Comparison of ENCODE assay signal across 11 mouse cellular contexts in genomic region chr3:138029351-138029750, GRCm38 (mm10). TPM values are rescaled to one million over a fixed set of nuclear protein-coding genes. Genes with fewer than 3 reads are reported as not detected.
DNase-seq lines count a peak whose midpoint lies in the region; ATAC-seq and TF ChIP-seq lines count a peak whose summit lies in the region.
"Had no signal": no experiment of that assay in that cellular context is flagged by ENCODE, and none has a peak within 500 bp of the region (broad histone marks: within the 10 kb centered on the region; RNA-seq: fewer than 3 reads in every experiment).

No protein-coding gene starts in this region.

- WGBS in thymus, adult 2 months: 77% methylated on average over 5 of the region's 5 CpGs

- DNase-seq in frontal cortex, postnatal 10 days (ENCODE audit: low spot score in 2 of 2): no peak
- peak; percentile 19 for DNase-seq in ovary, adult 18-20 months (ENCODE audit: low spot score)
- no peak for DNase-seq in ovary, postnatal 10 days (ENCODE audit: low spot score)
- DNase-seq in left cerebral cortex, postnatal 4 days: peak; percentile 50
- no peak for DNase-seq in thymus, adult 2 months
- no peak for DNase-seq in retina, embryonic 14.5 days (ENCODE audit: low spot score)

- intact Hi-C loops in left cerebral cortex, postnatal 4 days (cut with DNase I): no loop called here

- ATAC-seq in frontal cortex, adult (ENCODE audit: low TSS enrichment): peak; percentile 69
- 0 out of 2 replicates have a peak, but pooled peaks have one; percentile 53 for ATAC-seq in erythroblast, adult 5-6 weeks (replicated peaks; ENCODE audit: low FRiP score, poor library complexity, severe bottlenecking)

- no peak overlapping the region for H3K4me3 ChIP-seq in thymus, adult 2 months (ENCODE audit: control insufficient read depth, insufficient read depth, low read length)
- H3K4me3 ChIP-seq: heart, embryonic 15.5 days had no signal

- no peaks in the 10 kb centered on the region for H3K36me3 ChIP-seq in thymus, adult 2 months (ENCODE audit: control insufficient read depth, insufficient read depth, low read length)
- H3K36me3 ChIP-seq: heart, embryonic 15.5 days had no signal

- no peaks in the 10 kb centered on the region for H3K4me1 ChIP-seq in thymus, adult 2 months (replicated peaks; ENCODE audit: control insufficient read depth, insufficient read depth, low read length)

- H3K27me3 ChIP-seq in thymus, adult 2 months (ENCODE audit: control insufficient read depth, insufficient read depth, low read length): no peaks in the 10 kb centered on the region
- H3K27me3 ChIP-seq: heart, embryonic 15.5 days had no signal

- no peak for TF ChIP-seq POLR2A in thymus, adult 2 months (IDR thresholded peaks at IDR 0.05; ENCODE audit: control insufficient read depth, extremely low read depth, insufficient read depth, low read length, poor library complexity)

- TF ChIP-seq CTCF in thymus, adult 2 months (IDR thresholded peaks at IDR 0.05; ENCODE audit: borderline replicate concordance, control insufficient read depth, extremely low read depth, insufficient read depth, low read length, poor library complexity): no peak

- H3K27ac ChIP-seq in thymus, adult 2 months (ENCODE audit: control insufficient read depth, insufficient read depth, low read length): no peak overlapping the region
- H3K27ac ChIP-seq: heart, embryonic 15.5 days; liver, embryonic 14.5 days had no signal

RNA-seq across cellular contexts. Expression of gene 1110002E22Rik, which starts 35.5 kb away (rescaled TPM):
- total RNA-seq in erythroblast, adult 5-6 weeks (2015; ENCODE audit: low replicate concordance): not detected in 2 replicates
- not detected in 2 replicates for total RNA-seq in erythroblast, adult 5-6 weeks (2017; ENCODE audit: low replicate concordance)
- total RNA-seq in left cerebral cortex, postnatal 4 days (2021): 1 to 10 TPM; 2.8 to 3.4 TPM
- 0.28 and 0.74 TPM in 2 replicates for polyA plus RNA-seq in thymus, adult 2 months (2012; rRNA removed)

RNA-seq across cellular contexts. Expression of gene Gm5105, which starts 37.8 kb away (rescaled TPM):
- total RNA-seq in erythroblast, adult 5-6 weeks (2015; ENCODE audit: low replicate concordance): not detected in 2 replicates
- not detected in 2 replicates for total RNA-seq in erythroblast, adult 5-6 weeks (2017; ENCODE audit: low replicate concordance)
- total RNA-seq in left cerebral cortex, postnatal 4 days (2021): not detected
- polyA plus RNA-seq in thymus, adult 2 months (2012; rRNA removed): not detected in 2 replicates
- total RNA-seq: neutrophil, adult 5-6 weeks had no signal
- polyA plus RNA-seq: liver, embryonic 14.5 days had no signal

RNA-seq across cellular contexts. Expression of gene Dapp1, which starts 48.0 kb away (rescaled TPM):
- total RNA-seq in erythroblast, adult 5-6 weeks (2015; ENCODE audit: low replicate concordance): 18.3 and 27.6 TPM in 2 replicates
- 21.5 and 34.1 TPM in 2 replicates for total RNA-seq in erythroblast, adult 5-6 weeks (2017; ENCODE audit: low replicate concordance)
- total RNA-seq in left cerebral cortex, postnatal 4 days (2021): 1 to 10 TPM; 4.7 to 4.8 TPM
- polyA plus RNA-seq in thymus, adult 2 months (2012; rRNA removed): 13.9 and 16.0 TPM in 2 replicates

Comparison
In these comparisons a context has a peak if more than half of its experiments do, and no peak if none do; other contexts are left out.
1. DNase-seq: peak in ovary, adult 18-20 months (single experiment) and left cerebral cortex, postnatal 4 days (single experiment); none in frontal cortex, postnatal 10 days (0 of 2), ovary, postnatal 10 days (single experiment), thymus, adult 2 months (single experiment) and retina, embryonic 14.5 days (single experiment).